Mouse (Mus musculus) small intestine, adult 2 months (tissue): ENCODE results near the gene Olfr1012.

Source experiments
- CTCF ChIP-seq: fragments of 200-500 bp; IDR thresholded peaks from 2 replicates; pipeline ENCODE4 v1.5.1; 2012; ENCODE audit warnings: low read depth, mild to moderate bottlenecking, control low read depth, inconsistent platforms, low read length, moderate library complexity, mixed read lengths; ENCODE audit not compliant: insufficient replicate concordance, insufficient read length; ENCODE audit errors: extremely low read depth
- POLR2A ChIP-seq: fragments of 200-500 bp; IDR thresholded peaks from 2 replicates; pipeline ENCODE4 v1.6.1; 2012; ENCODE audit warnings: low read depth, mild to moderate bottlenecking, control low read depth, inconsistent platforms, low read length, moderate library complexity

- TF ChIP-seq CTCF (no peak), POLR2A (no peak)
Observed at GRCm38 (mm10) chr2:85753822-85754221, 8.7 kb downstream of the Olfr1012 start.
